Mouse (Mus musculus): ENCODE results near the gene Gab1. TPM values are rescaled to one million over a fixed set of nuclear protein-coding genes. Genes with fewer than 3 reads are reported as not detected.

Gene Gab1
- polyA plus RNA-seq, 1 experiment: 23.9 TPM

DNA sequence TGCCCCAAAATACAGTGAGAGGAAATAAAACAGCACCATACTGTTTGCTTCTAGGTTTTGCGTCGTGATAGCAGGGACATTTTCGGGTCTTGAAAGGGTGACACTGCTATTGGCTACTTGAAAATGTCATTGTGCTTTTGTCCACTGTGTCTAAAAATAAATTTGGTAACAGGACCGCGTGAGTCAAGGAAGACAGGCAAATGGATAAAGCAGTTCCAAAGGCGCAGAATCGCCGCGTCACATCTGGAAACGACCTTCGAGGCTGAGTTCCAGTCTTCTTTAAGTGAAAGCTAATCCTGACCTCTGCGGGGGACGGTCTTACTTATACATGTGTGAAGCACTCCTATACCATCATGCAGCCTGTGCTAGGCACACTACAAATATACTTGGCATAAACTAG is 35.0 kb downstream of the Gab1 start:
- DNase-seq (ENCODE audit: low spot score): no peak

DNA sequence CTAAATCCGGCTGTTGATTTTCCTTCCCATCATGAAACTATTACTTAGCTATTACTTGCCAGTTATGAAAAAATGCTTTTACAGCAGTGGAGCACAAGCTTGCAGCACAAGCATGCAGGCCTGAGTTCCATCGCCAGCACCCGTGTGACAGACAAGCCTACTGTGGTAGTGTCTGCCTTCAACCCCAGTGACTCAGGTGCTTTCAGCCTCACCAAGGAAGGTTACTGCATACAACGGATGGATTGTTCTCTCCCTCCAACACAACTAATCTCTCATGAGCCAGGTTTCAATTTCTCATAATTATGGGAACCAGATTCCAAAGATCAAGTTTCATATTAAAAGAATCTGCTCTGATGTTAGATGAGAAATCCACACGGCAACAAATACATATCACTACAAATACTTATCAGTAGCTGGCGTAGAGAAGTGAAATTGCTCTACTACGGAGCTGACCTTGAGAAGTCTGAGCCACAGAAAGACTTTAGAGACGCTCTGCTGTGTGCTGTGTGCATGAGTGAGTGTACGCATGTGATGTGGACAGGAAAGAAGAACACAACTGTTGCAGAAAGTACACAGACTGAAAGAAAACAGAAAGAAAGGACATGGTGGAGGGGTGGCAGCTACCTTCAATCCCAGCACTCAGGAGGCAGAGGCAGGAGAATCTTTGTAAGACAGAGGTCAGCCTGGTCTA is 36.4 kb downstream of the Gab1 start:
- DNase-seq (ENCODE audit: low spot score): no peak

DNA sequence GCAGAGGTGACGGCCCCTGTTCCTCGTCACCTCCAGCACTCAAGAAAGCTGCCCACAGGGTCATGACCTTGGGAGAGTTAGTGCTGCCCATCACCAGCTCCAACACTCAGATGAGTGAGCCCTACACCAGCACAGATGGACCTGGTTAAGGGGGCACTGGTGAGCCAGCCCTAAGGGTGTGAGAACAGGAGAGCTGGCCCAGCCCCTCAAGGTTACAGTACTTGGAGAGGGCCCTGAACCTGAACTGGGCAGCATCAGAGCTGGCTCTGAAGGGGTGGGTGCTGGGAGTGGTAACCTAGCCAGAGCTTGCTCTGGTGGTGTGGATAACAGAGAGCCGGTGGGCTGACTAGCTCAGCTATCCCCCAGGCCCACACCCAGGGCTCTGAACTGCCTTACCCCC is 37.8 kb downstream of the Gab1 start:
- DNase-seq (ENCODE audit: low spot score): no peak

- no peak for DNase-seq (ENCODE audit: low spot score)
Observed at GRCm38 (mm10) chr8:80840090-80840489, 40.2 kb downstream of the Gab1 start.

DNA sequence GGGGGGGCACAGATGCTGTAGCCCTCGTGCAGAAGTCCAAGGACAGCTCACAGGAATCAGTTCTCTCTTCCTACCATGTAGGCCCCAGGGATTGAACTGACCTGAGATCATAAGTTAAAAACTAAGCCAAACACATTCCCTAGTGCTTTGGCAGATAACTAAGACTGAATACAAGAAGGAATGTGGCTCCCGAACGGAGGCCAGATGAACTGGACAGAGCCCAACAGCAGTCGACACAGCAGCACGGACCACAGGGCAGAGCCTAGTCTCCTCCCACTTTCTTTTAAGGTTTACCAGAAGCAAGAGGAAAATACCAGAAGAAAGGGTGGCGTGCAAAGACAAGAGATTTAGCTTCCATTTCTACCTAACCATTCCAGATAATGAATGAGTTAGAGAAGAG is 42.1 kb downstream of the Gab1 start:
- DNase-seq (ENCODE audit: low spot score): no peak

DNA sequence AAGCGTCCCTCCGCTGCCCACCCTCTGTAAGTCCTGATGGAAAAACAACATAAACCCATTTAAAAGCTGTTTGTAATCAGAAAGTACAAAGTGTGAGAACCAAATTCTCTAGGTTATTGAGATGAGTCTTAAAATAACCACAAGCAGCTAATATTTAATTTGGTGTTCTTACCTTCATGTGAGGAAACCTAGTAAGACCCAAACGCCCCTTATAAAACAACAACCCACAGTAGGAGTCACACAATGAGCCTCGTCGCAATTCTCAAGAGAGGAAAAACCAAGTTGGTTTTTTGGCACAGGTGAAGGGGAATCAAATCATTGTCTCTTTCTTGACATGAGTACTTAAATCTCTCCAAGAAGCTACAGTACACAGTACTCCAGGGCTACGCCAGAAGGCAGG is 44.9 kb downstream of the Gab1 start:
- no peak for DNase-seq (ENCODE audit: low spot score)

DNA sequence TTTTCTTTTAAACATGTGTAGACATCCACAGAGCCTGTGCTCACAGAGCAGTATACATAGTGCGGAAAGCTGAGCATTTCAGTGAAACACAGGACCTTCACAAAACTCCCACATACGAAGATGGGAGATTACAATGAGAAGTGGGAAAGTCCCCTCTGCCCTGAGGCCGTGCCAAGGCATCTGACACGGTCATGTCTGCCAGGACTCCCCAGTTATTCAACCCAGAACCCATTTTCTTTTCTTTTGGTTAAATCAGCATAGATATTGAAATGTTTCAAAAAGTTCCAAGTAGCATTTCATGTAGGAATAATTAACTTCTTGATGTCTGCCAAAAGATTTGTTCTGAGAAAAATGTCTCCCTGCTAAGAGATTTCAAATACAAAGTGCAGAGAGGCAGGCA is 45.9 kb downstream of the Gab1 start:
- DNase-seq (ENCODE audit: low spot score): no peak

DNA sequence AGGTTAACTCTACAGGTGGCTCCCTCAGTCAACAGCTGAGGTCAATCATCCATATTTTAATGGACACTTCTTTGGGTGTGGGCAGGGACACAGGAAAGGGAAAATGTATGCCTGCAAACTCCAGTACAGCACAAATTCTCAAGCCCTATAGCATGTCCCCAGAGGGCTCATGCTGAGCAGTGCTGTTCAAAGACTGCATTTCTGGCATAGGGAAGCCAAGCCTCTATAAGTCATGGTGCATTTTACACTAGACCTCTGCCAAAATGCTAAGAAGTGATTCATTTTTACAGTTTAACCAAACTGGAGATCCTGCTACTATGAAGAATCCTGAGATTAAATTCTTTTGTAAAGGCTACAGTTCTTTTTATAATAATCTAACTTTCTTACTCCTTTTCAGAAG is 47.8 kb downstream of the Gab1 start:
- DNase-seq (ENCODE audit: low spot score): no peak

- no peak for DNase-seq (ENCODE audit: low spot score)
Observed at GRCm38 (mm10) chr8:80831876-80832524, 48.3 kb downstream of the Gab1 start.

DNA sequence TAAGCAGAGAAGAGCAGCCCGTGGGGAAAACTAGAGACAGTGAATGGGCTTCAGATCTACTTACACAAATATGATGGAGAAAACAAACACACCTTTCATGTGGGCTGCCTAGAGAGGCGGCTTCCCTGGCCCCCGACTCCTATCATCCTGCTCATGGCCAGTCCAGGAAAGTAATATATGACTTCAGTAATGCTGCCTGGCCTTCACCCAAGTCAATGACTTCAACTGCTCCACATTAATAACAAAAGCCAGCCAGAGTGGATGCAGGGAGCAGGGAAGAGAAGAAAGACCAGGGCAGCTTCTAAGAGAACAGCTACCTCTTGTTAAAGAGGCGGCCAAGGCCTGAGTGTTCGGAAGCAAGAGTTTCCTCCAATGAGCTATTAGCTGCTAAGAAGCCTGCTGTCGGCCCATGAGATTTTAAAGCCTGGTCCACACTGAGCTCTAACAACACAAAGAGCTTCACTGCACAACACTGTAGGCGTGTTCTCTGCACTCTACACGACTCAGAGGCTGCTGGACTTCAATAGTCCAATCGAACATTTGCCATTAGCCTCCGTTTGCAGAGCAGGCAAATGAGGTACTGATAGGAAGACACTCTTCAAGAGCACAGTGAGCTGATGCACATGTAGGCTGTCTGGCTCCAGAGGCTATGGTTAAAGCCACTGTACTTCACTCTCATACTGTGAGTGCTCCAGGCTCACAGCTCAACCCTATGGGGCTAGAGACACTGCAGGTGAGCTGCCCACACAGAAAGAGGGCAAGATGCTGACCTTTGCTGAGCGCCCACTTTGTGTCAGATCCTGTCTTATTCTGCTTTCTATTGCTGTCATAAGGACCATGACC is 49.4 kb downstream of the Gab1 start:
- no peak for DNase-seq (ENCODE audit: low spot score)

- DNase-seq (ENCODE audit: low spot score): no peak
Observed at GRCm38 (mm10) chr8:80830141-80830540, 50.2 kb downstream of the Gab1 start.

DNA sequence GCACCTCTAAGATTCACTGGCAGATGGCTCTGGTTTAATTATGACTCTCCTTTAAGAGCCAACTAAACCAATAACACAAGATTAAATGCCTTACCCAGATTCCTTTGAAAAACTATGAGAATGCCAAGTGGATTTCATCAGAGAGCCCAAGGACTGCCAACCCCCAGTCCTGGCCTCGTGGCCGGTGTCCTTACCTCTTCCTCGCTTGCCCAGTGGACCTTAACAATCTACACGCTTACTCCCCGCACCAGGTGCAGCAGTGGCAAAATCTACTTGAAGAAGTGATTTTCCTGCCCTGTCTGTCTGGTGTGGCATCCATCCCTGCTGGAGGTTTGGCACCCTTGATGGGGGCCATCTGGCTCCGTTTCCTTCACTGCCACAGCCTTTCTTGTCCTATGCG is 53.3 kb downstream of the Gab1 start:
- no peak for DNase-seq (ENCODE audit: low spot score)

DNA sequence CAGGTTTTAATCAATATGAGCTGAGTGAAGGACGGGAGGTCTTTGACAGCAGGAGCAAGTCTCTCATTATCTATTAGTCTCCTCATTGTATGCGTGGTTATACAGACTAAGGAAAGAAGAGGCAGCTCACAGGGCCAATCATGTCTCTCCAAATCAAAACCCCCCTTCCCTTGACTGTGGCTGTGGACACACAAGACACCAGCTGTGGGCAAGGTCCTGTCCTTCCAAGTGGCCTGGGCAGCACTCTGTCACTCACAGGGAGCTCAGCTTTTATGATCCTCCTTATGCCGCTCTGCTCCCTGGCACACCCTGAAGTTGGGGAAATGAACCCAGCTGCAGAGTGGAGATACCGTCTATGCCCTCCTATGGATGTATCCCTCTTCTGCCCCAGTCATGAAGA is 55.2 kb downstream of the Gab1 start:
- no peak for DNase-seq (ENCODE audit: low spot score)

GRCm38 (mm10) chr8:80824426-80824825 is 55.9 kb downstream of the Gab1 start:
- no peak for DNase-seq (ENCODE audit: low spot score)

DNA sequence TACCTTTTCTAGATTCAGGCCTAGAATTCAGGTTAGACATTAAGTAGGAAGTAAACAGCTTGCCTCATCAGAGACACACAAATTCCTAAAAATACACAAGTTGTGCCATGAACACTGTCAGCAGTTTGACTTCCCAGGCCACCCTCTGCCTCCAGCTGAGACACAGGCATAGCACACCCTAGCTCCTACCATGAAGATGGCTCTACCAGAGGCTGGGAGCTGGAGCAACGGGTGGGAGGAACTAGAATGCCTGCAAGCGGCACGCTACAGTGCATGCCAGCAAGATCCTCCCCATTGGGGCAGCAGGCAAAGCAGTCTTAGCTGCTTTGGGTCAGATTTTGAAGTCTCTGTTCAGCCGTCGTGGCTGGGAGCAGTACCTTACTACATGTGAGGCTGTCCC is 57.1 kb downstream of the Gab1 start:
- no peak for DNase-seq (ENCODE audit: low spot score)

DNA sequence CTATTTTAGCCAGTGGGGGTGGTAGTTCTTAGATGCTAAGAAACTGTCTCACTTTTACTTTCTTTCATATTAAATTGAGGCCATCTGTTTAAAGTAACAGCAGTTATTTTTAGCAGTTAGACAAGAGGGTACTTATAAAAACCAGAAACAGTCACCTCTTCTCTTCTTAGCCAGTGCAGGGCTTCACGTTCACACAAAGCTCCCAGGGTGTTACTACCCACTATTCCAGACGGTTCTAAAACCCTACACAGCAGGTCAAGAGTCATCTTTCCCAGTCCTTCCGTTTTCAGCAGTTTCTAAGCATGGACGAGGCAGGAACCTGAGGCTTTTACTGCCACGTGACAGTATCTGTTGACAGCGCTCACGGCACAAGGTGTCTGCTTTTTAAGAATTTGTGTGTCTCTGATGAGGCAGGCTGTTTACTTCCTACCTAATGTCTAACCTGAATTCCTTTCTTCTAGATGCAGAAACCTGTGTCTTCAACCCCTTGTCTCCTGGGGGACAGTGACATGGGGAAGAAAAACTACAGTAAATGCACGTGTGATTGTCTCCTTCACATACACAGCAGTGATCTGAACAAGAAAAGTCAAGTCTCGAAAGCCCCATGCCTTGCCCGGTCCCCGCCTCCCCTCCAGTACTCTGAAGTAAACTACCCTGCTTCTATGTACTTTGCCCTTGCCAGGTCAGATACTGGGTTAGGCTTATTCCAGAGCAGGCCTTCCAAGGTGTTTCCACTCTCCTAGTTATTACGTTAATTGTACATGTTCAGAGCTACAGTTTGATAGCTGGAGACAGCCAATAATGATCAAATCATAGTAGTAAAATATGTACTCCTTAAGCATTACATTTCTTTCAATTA is 58.7 kb downstream of the Gab1 start:
- DNase-seq (ENCODE audit: low spot score): no peak

- DNase-seq (ENCODE audit: low spot score): no peak
Observed at GRCm38 (mm10) chr8:80818978-80819377, 61.3 kb downstream of the Gab1 start.

GRCm38 (mm10) chr8:80817065-80817464 is 63.3 kb downstream of the Gab1 start:
- no peak for DNase-seq (ENCODE audit: low spot score)

DNA sequence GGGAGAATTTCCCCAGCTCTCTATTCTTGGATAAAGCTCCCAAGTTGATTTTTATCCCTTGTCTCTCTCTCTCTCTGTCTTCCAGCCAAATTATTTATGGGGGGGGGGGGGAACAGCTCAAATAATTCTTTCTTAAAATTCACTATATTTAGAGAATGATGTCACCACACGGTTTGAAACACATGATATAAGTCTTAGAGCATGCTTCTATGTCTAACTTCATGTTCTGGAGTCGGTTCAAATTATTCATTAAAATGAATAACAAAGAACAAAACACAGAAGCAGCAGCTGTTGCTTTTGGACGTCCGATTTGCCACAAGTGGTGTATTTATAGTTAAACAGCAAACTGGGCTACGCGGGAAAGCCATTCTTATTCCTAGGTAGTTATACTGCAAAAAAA is 65.1 kb downstream of the Gab1 start:
- DNase-seq (ENCODE audit: low spot score): no peak

DNA sequence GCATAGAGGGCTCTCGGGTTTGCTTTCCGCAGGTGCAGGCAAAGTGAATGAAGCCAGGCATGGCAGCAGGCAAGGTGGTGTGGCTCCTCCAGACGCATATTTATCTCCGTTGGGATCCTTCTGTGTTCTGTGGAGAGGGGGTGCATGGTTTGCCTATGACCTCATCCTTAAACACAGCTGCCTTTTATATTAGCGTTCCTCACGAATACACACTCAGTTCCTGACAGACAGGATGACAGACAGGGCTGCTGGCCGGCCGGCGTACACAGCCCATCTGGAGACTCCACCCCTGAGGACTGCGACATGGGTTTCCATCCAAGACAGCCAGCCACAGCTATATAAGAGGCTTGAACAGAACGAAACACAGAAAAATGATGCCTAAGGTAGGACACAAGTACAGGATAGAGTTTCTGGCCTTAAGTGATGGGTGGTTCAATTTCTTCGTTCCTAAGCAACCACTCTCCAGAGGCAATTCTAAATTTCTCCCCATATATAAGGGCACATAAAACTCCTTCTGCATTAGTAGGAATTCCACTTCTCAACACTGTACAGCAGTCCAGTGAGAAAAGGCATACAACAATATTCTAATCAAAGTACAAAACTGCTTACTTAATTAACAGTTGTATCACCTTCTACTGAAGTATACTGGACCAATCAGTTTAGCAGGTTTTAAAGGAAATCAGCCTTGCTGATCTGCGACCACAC is 66.1 kb downstream of the Gab1 start:
- no peak for DNase-seq (ENCODE audit: low spot score)

DNA sequence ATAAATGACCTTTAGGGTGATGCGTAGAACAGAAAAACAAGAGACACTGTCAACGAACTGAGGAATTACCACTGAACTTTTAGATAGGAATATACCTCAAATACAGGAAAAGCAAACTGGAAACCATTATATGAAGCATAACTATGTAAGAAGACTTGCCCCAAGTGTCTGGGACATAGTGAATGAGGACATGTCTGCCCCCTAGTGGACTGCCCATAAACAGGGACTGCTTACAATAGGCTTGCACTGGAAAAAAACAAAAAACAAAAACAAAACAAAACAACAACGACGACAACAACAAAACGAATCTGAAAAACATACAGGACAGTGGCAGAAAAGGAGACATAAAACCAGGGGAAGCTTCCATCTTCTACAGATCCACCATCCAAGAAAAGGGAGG is 66.9 kb downstream of the Gab1 start:
- no peak for DNase-seq (ENCODE audit: low spot score)

Measured in urinary bladder, adult 2 months (tissue).